Mouse (Mus musculus) gastrocnemius, postnatal 36 days (tissue): ENCODE results near the gene C1ql2. TPM values are rescaled to one million over a fixed set of nuclear protein-coding genes. Genes with fewer than 3 reads are reported as not detected.

Source experiments
- DNase-seq, 2 experiments: peaks; one replicate each; pipeline ENCODE4 v3.0.0; 2022
- intact Hi-C: fragments of 180-260 bp; cut with DNase I; formaldehyde crosslinking; loops from one replicate; pipeline ENCODE4 v1.15.1; 2025
- long read RNA-seq, 2 experiments: library from polyadenylated mRNA; stranded (forward); transcript quantifications; one replicate each; pipeline ENCODE4 v2.0.0; 2021
- total RNA-seq, 2 experiments: library from RNA; stranded (reverse); gene quantifications; 2 replicates each; pipeline ENCODE4 v1.2.3; 2021

Gene C1ql2
- total RNA-seq, result not detected
- long read RNA-seq, experiment 1, result 0 reads
- long read RNA-seq, experiment 2, result 0 reads

GRCm38 (mm10) chr1:120340419-120341171, at the start of gene C1ql2:
C1ql2 (plus strand) TSS chr1:120340582.
- intact Hi-C loops, result no loop called here
- no peak for DNase-seq

- intact Hi-C loops, result no loop called here
- no peak for DNase-seq
Observed at GRCm38 (mm10) chr1:120291709-120292108, 48.7 kb upstream of the C1ql2 start.

- intact Hi-C loops, result no loop called here
- no peak for DNase-seq
Observed at GRCm38 (mm10) chr1:120293803-120294202, 46.6 kb upstream of the C1ql2 start.

GRCm38 (mm10) chr1:120296936-120297335, 43.4 kb upstream of the C1ql2 start:
- intact Hi-C loops, result no loop called here
- DNase-seq, result no peak

- DNase-seq, result no peak
- intact Hi-C loops, result no loop called here
Observed at GRCm38 (mm10) chr1:120305801-120306200, 34.6 kb upstream of the C1ql2 start.

- intact Hi-C loops, result no loop called here
- no peak for DNase-seq
Observed at GRCm38 (mm10) chr1:120321270-120322021, 18.9 kb upstream of the C1ql2 start.

GRCm38 (mm10) chr1:120323131-120323561, 17.2 kb upstream of the C1ql2 start:
- intact Hi-C loops, result no loop called here
- no peak for DNase-seq

- DNase-seq, result no peak
- intact Hi-C loops, result loop anchor here (5.0 kb wide), 1 partner anchor 225 kb away; no protein-coding TSS in a partner anchor
Observed at GRCm38 (mm10) chr1:120327714-120328113, 12.7 kb upstream of the C1ql2 start.

- intact Hi-C loops, result loop anchor here (5.0 kb wide), 1 partner anchor 224 kb away; no protein-coding TSS in a partner anchor
Observed at GRCm38 (mm10) chr1:120328212-120328611, 12.2 kb upstream of the C1ql2 start.

GRCm38 (mm10) chr1:120331841-120332240, 8.5 kb upstream of the C1ql2 start:
- DNase-seq, result no peak
- intact Hi-C loops, result no loop called here

More at GRCm38 (mm10) chr1:120328212-120328611, 12.2 kb upstream of the C1ql2 start:
- no peak for DNase-seq

GRCm38 (mm10) chr1:120337970-120338369, 2.4 kb upstream of the C1ql2 start:
- intact Hi-C loops, result no loop called here
- DNase-seq, result no peak

GRCm38 (mm10) chr1:120341172-120341675, 842 bp downstream of the C1ql2 start:
- no peak for DNase-seq
- intact Hi-C loops, result no loop called here

- DNase-seq, result no peak
- intact Hi-C loops, result no loop called here
Observed at GRCm38 (mm10) chr1:120341811-120342370, 1.5 kb downstream of the C1ql2 start.

GRCm38 (mm10) chr1:120342371-120342821, 2.0 kb downstream of the C1ql2 start:
- DNase-seq, result no peak
- intact Hi-C loops, result no loop called here

GRCm38 (mm10) chr1:120345001-120345400, 4.6 kb downstream of the C1ql2 start:
- DNase-seq, result no peak
- intact Hi-C loops, result no loop called here

- intact Hi-C loops, result no loop called here
- DNase-seq, result no peak
Observed at GRCm38 (mm10) chr1:120354387-120354786, 14.0 kb downstream of the C1ql2 start.

- no peak for DNase-seq
- intact Hi-C loops, result no loop called here
Observed at GRCm38 (mm10) chr1:120357371-120358274, 17.2 kb downstream of the C1ql2 start.

- DNase-seq, result no peak
- intact Hi-C loops, result no loop called here
Observed at GRCm38 (mm10) chr1:120363638-120364037, 23.3 kb downstream of the C1ql2 start.

- intact Hi-C loops, result no loop called here
Observed at GRCm38 (mm10) chr1:120368138-120368537, 27.8 kb downstream of the C1ql2 start.

GRCm38 (mm10) chr1:120374131-120374530, 33.7 kb downstream of the C1ql2 start:
- DNase-seq, result no peak
- intact Hi-C loops, result no loop called here

More at GRCm38 (mm10) chr1:120368138-120368537, 27.8 kb downstream of the C1ql2 start:
- no peak for DNase-seq
